Mouse (Mus musculus) heart, postnatal 0 days (tissue): ENCODE results near the gene Fgl2. TPM values are rescaled to one million over a fixed set of nuclear protein-coding genes. Genes with fewer than 3 reads are reported as not detected.

Experiments
- ATAC-seq: fragments of 200-750 bp; cut with Nextera tagmentation; 2 replicates; pipeline ENCODE4 v1.8.0; 2017; ENCODE audit warnings: low read depth, moderate number of reproducible peaks, moderate library complexity; ENCODE audit not compliant: insufficient read depth
- DNase-seq: peaks from one replicate; pipeline ENCODE4 v3.0.0-alpha.2; 2016; ENCODE audit warnings: low spot score
- H3K27ac ChIP-seq: fragments of 300-500 bp; sonication (generic); 2 replicates; pipeline ENCODE4 v1.5.1; 2014; ENCODE audit warnings: low read depth, mild to moderate bottlenecking
- H3K27me3 ChIP-seq: fragments of 300-500 bp; sonication (generic); 2 replicates; pipeline ENCODE4 v1.6.1; 2014; ENCODE audit warnings: low read length, mixed read lengths; ENCODE audit not compliant: control insufficient read depth, insufficient read depth
- H3K36me3 ChIP-seq: fragments of 300-500 bp; sonication (generic); replicated peaks from 2 replicates; pipeline ENCODE4 v1.6.1; 2014; ENCODE audit warnings: low read length, mixed read lengths; ENCODE audit not compliant: control insufficient read depth, insufficient read depth
- H3K4me1 ChIP-seq: fragments of 300-500 bp; sonication (generic); 2 replicates; pipeline ENCODE4 v1.6.1; 2014; ENCODE audit warnings: antibody characterized with exemption; ENCODE audit not compliant: control insufficient read depth, insufficient read depth
- H3K4me2 ChIP-seq: fragments of 300-500 bp; sonication (generic); 2 replicates; pipeline ENCODE4 v1.6.1; 2014; ENCODE audit warnings: low read depth, mild to moderate bottlenecking, low read length, moderate library complexity
- H3K4me3 ChIP-seq: fragments of 300-500 bp; sonication (generic); 2 replicates; pipeline ENCODE4 v1.5.1; 2014; ENCODE audit warnings: low read depth, low read length
- H3K9ac ChIP-seq: fragments of 300-500 bp; sonication (generic); replicated peaks from 2 replicates; pipeline ENCODE4 v1.6.1; 2014; ENCODE audit warnings: low read depth, low read length, mixed read lengths
- H3K9me3 ChIP-seq: fragments of 300-500 bp; sonication (generic); replicated peaks from 2 replicates; pipeline ENCODE4 v1.6.1; 2016; ENCODE audit warnings: low read length; ENCODE audit not compliant: control insufficient read depth
- CTCF ChIP-seq: IDR thresholded peaks from 2 replicates; pipeline ENCODE4 v1.5.1; 2016; ENCODE audit warnings: antibody characterized with exemption, control low read depth, low read depth
- EP300 ChIP-seq: IDR thresholded peaks from 2 replicates; pipeline ENCODE4 v1.6.1; 2016; ENCODE audit warnings: antibody characterized with exemption, low read depth
- WGBS: fragments of 180-500 bp; shearing (Covaris S2); extraction: QIAGEN DNeasy Blood & Tissue Kit; methylation state at CpG from one replicate; pipeline ENCODE4 v1.1.7; 2014; 5-methylcytosine and 5-hydroxymethylcytosine counted together
- polyA plus RNA-seq: library from polyadenylated mRNA; unstranded; fragments of >200 nt; fragmentation: Nextera tagmentation; extraction: Ambion mirVana; gene quantifications from 2 replicates; pipeline ENCODE4 v1.2.1, GENCODE M21; 2015
- total RNA-seq: library from RNA; depleted of rRNA; stranded (reverse); fragments of >200 nt; gene quantifications from 2 replicates; pipeline ENCODE4 v1.2.3, GENCODE M21; 2014; ENCODE audit warnings: low replicate concordance; rRNA removed

The Fgl2 gene
- total and polyA plus RNA-seq, 2 experiments from 2014 or later: 54.4 to 79.5 TPM

GRCm38 (mm10) chr5:21426666-21427065 lies 54.2 kb downstream of the Fgl2 start:
- no peak for ATAC-seq
- Histone ChIP-seq H3K4me2 (no peak overlapping the region), H3K4me3 (no peak overlapping the region), H3K27ac (no peak overlapping the region), H3K4me1 (no peaks in the 10 kb centered on the region), H3K36me3 (no peaks in the 10 kb centered on the region), H3K27me3 (no peaks in the 10 kb centered on the region), H3K9me3 (no peaks in the 10 kb centered on the region), H3K9ac (no peak overlapping the region)
- DNase-seq: no peak
- 91% methylated on average over 6 of the region's 6 CpGs for WGBS
- TF ChIP-seq CTCF (no peak), EP300 (no peak)

Other genes starting within 250 kb of the Fgl2 start
- gene Gsap, start 186.4 kb upstream of the Fgl2 start, total RNA-seq: 2.0 and 2.8 TPM in 2 replicates
- 0.99 and 1.4 TPM in 2 replicates for gene Gsap, start 186.4 kb upstream of the Fgl2 start, polyA plus RNA-seq
- 0.08 TPM in 1 of 2 replicates, not detected in the other for gene Ccdc146, start 52.0 kb downstream of the Fgl2 start, total RNA-seq
- 4.1 and 4.2 TPM in 2 replicates for gene Ccdc146, start 52.0 kb downstream of the Fgl2 start, polyA plus RNA-seq
- 11.9 and 23.4 TPM in 2 replicates for gene Fam185a, start 52.3 kb downstream of the Fgl2 start, total RNA-seq
- 6.8 and 6.9 TPM in 2 replicates for gene Fam185a, start 52.3 kb downstream of the Fgl2 start, polyA plus RNA-seq
- gene Lrrc17, start 170.9 kb downstream of the Fgl2 start, total RNA-seq: 17.5 and 23.1 TPM in 2 replicates
- 12.3 and 13.4 TPM in 2 replicates for gene Lrrc17, start 170.9 kb downstream of the Fgl2 start, polyA plus RNA-seq